Mouse (Mus musculus) kidney, postnatal 0 days (tissue): ENCODE results near the gene Olfr878. TPM values are rescaled to one million over a fixed set of nuclear protein-coding genes. Genes with fewer than 3 reads are reported as not detected.

Experiments used
- ATAC-seq: fragments of 200-750 bp; cut with Nextera tagmentation; replicated peaks from 2 replicates; pipeline ENCODE4 v1.8.0; 2017; ENCODE audit warnings: low read depth, moderate number of reproducible peaks, moderate TSS enrichment, moderate library complexity; ENCODE audit not compliant: low FRiP score
- DNase-seq: peaks from one replicate; pipeline ENCODE4 v3.0.0-alpha.2; 2016; ENCODE audit warnings: low spot score
- H3K27ac ChIP-seq: fragments of 300-500 bp; sonication (generic); 2 replicates; pipeline ENCODE4 v1.5.1; 2014; ENCODE audit warnings: mild to moderate bottlenecking
- H3K27me3 ChIP-seq: fragments of 300-500 bp; sonication (generic); 2 replicates; pipeline ENCODE4 v1.6.1; 2014; ENCODE audit warnings: low read length, mixed read lengths; ENCODE audit not compliant: insufficient read depth
- H3K36me3 ChIP-seq: fragments of 300-500 bp; sonication (generic); 2 replicates; pipeline ENCODE4 v1.6.1; 2014; ENCODE audit warnings: low read length, mixed read lengths; ENCODE audit not compliant: insufficient read depth
- H3K4me1 ChIP-seq: fragments of 300-500 bp; sonication (generic); replicated peaks from 2 replicates; pipeline ENCODE4 v1.6.1; 2014; ENCODE audit warnings: antibody characterized with exemption, low read length, mixed read lengths; ENCODE audit not compliant: insufficient read depth
- H3K4me2 ChIP-seq: fragments of 300-500 bp; sonication (generic); 2 replicates; pipeline ENCODE4 v1.6.1; 2014; ENCODE audit warnings: mild to moderate bottlenecking, low read length, moderate library complexity, mixed read lengths
- H3K4me3 ChIP-seq: fragments of 300-500 bp; sonication (generic); replicated peaks from 2 replicates; pipeline ENCODE4 v1.5.1; 2014; ENCODE audit warnings: low read depth, low read length
- H3K9ac ChIP-seq: fragments of 300-500 bp; sonication (generic); 2 replicates; pipeline ENCODE4 v1.6.1; 2014; ENCODE audit warnings: low read depth, low read length
- H3K9me3 ChIP-seq: fragments of 300-500 bp; sonication (generic); replicated peaks from 2 replicates; pipeline ENCODE4 v1.6.1; 2016; ENCODE audit warnings: low read length, inconsistent platforms, mixed read lengths
- CTCF ChIP-seq: IDR thresholded peaks from 2 replicates; pipeline ENCODE4 v1.5.1; 2016; ENCODE audit warnings: antibody characterized with exemption, low read depth, mild to moderate bottlenecking, moderate library complexity
- WGBS: fragments of 180-500 bp; shearing (Covaris S2); extraction: QIAGEN DNeasy Blood & Tissue Kit; methylation state at CpG from one replicate; pipeline ENCODE4 v1.1.7; 2014; 5-methylcytosine and 5-hydroxymethylcytosine counted together
- polyA plus RNA-seq: library from polyadenylated mRNA; unstranded; fragments of >200 nt; fragmentation: Nextera tagmentation; extraction: Ambion mirVana; gene quantifications from 2 replicates; pipeline ENCODE4 v1.2.1, GENCODE M21; 2015

The Olfr878 gene
- polyA plus RNA-seq, 1 experiment from 2014 or later = not detected

DNA sequence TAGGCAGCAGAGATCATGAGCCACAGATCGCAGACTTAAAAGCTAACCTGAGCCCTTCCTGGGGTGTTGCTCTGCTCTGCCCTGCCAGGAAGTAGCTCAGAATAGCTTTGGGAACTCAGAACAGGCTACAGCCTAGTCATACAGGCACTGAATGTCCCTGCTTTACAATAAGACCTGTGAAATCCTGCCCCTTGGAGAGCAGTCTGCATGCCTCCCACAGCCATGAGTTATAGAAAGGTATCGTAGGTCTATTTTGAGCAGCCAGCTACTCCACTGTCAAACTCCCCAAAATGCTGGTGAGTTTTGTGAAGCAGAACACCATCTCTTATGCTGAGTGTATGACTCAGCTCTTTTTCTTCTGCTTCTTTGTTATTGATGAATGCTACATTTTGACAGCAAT is 23.5 kb downstream of the Olfr878 start:
- H3K27me3 ChIP-seq = no peaks in the 10 kb centered on the region
- H3K36me3 ChIP-seq = no peaks in the 10 kb centered on the region
- H3K4me1 ChIP-seq = no peaks in the 10 kb centered on the region
- TF ChIP-seq CTCF = no peak
- H3K9me3 ChIP-seq = no peaks in the 10 kb centered on the region
- no peak overlapping the region for H3K9ac ChIP-seq
- WGBS = 87% methylated on average over 2 of the region's 2 CpGs
- H3K4me2 ChIP-seq = no peak overlapping the region
- no peak overlapping the region for H3K27ac ChIP-seq
- DNase-seq (no peak), ATAC-seq (no peak)
- no peak overlapping the region for H3K4me3 ChIP-seq

Other genes with a start within 250 kb of the Olfr878 start
- 0.12 TPM in 1 of 2 replicates, not detected in the other for gene Panx3, start 248.6 kb upstream of the Olfr878 start, polyA plus RNA-seq
- not detected in 2 replicates for gene Olfr160, start 201.6 kb upstream of the Olfr878 start, polyA plus RNA-seq
- gene Olfr874, start 172.7 kb upstream of the Olfr878 start, polyA plus RNA-seq = not detected in 2 replicates
- 0.05 and 0.22 TPM in 2 replicates for gene Olfr875, start 146.0 kb upstream of the Olfr878 start, polyA plus RNA-seq
- gene Olfr876, start 114.8 kb upstream of the Olfr878 start, polyA plus RNA-seq = not detected in 2 replicates
- not detected in 2 replicates for gene Olfr877, start 63.6 kb upstream of the Olfr878 start, polyA plus RNA-seq
- not detected in 2 replicates for gene Olfr145, start 21.1 kb upstream of the Olfr878 start, polyA plus RNA-seq
- gene Olfr881, start 74.0 kb downstream of the Olfr878 start, polyA plus RNA-seq = not detected in 2 replicates
- gene Olfr883, start 108.0 kb downstream of the Olfr878 start, polyA plus RNA-seq = not detected in 2 replicates
- gene Olfr884, start 128.7 kb downstream of the Olfr878 start, polyA plus RNA-seq = not detected in 2 replicates
- not detected in 2 replicates for gene Olfr885, start 143.5 kb downstream of the Olfr878 start, polyA plus RNA-seq
- gene Olfr887, start 166.2 kb downstream of the Olfr878 start, polyA plus RNA-seq = not detected in 2 replicates
- gene Olfr888, start 190.3 kb downstream of the Olfr878 start, polyA plus RNA-seq = not detected in 2 replicates
- 0.03 TPM in 1 of 2 replicates, not detected in the other for gene Olfr889, start 197.4 kb downstream of the Olfr878 start, polyA plus RNA-seq
- gene Olfr890, start 224.7 kb downstream of the Olfr878 start, polyA plus RNA-seq = not detected in 2 replicates